8 mouse cellular contexts compared by ENCODE assay signal in genomic region chr19:21571223-21571980, GRCm38 (mm10).
DNase-seq lines count a peak whose midpoint lies in the region; ATAC-seq and TF ChIP-seq lines count a peak whose summit lies in the region.

No protein-coding gene starts in this region.

- no peaks in the 10 kb centered on the region for H3K9me3 ChIP-seq in lung, embryonic 14.5 days (ENCODE audit: low read depth, low read length)

- no peak for TF ChIP-seq POLR2A in thymus, adult 2 months (IDR thresholded peaks at IDR 0.05; ENCODE audit: control insufficient read depth, extremely low read depth, insufficient read depth, low read length, poor library complexity)

- H3K4me2 ChIP-seq in lung, embryonic 14.5 days, result no peak overlapping the region

- no peaks in the 10 kb centered on the region for H3K27me3 ChIP-seq in lung, embryonic 14.5 days (ENCODE audit: insufficient read depth, low read length)
- no peaks in the 10 kb centered on the region for H3K27me3 ChIP-seq in thymus, adult 2 months (ENCODE audit: control insufficient read depth, insufficient read depth, low read length)

- H3K27ac ChIP-seq in lung, embryonic 14.5 days (ENCODE audit: low read depth), result no peak overlapping the region
- H3K27ac ChIP-seq in thymus, adult 2 months (ENCODE audit: control insufficient read depth, insufficient read depth, low read length), result no peak overlapping the region

- no peak overlapping the region for H3K9ac ChIP-seq in lung, embryonic 14.5 days

- WGBS in lung, embryonic 14.5 days, result 39% methylated on average over 16 of the region's 16 CpGs
- 50% methylated on average over 16 of the region's 16 CpGs for WGBS in thymus, adult 2 months

- no peaks in the 10 kb centered on the region for H3K36me3 ChIP-seq in lung, embryonic 14.5 days (ENCODE audit: insufficient read depth)
- no peaks in the 10 kb centered on the region for H3K36me3 ChIP-seq in thymus, adult 2 months (ENCODE audit: control insufficient read depth, insufficient read depth, low read length)

- peak; percentile 87 for TF ChIP-seq CTCF in lung, embryonic 14.5 days (IDR thresholded peaks at IDR 0.05; ENCODE audit: low read depth)
- TF ChIP-seq CTCF in thymus, adult 2 months (IDR thresholded peaks at IDR 0.05; ENCODE audit: borderline replicate concordance, control insufficient read depth, extremely low read depth, insufficient read depth, low read length, poor library complexity), result peak; percentile 80; the same call in 1 of the 2 replicates

- H3K4me1 ChIP-seq in lung, embryonic 14.5 days (ENCODE audit: insufficient read depth), result peaks cover 8% of the 10 kb centered on the region; the same call in 1 of the 2 replicates
- H3K4me1 ChIP-seq in thymus, adult 2 months (replicated peaks; ENCODE audit: control insufficient read depth, insufficient read depth, low read length), result no peaks in the 10 kb centered on the region

- ATAC-seq in lung, embryonic 14.5 days (ENCODE audit: insufficient read depth), result peak; percentile 66; the same call in 1 of the 2 replicates
- peak; percentile 90 for ATAC-seq in neutrophil, adult 5-6 weeks (ENCODE audit: extremely low read depth, insufficient number of reproducible peaks, low FRiP score, poor library complexity, severe bottlenecking)

- no peak overlapping the region for H3K4me3 ChIP-seq in lung, embryonic 14.5 days (ENCODE audit: low read depth, low read length)
- H3K4me3 ChIP-seq in thymus, adult 2 months (ENCODE audit: control insufficient read depth, insufficient read depth, low read length), result no peak overlapping the region

- DNase-seq in ES-CJ7 (ENCODE audit: low read depth, low spot score), result peak; percentile 88
- peak; percentile 69 for DNase-seq in cerebellum, adult 11-12 months
- DNase-seq in forelimb bud, embryonic 11.5 days (ENCODE audit: low read depth, low spot score), result peak; percentile 70
- DNase-seq in heart, postnatal 4 days, result peak; percentile 93
- DNase-seq in layer of hippocampus, adult 18-20 months (ENCODE audit: low spot score in 2 of 2), result peak; percentile 56 to 90
- peak; percentile 94 for DNase-seq in lung, embryonic 14.5 days
- peak; percentile 84 for DNase-seq in thymus, adult 2 months
